Comparison of ENCODE assay signal across 27 mouse cellular contexts in genomic region chr6:135843755-135844154, GRCm38 (mm10).
A peak's percentile ranks its signal among the peaks of the same experiment; 100 is the strongest.
DNase-seq lines count a peak whose midpoint lies in the region; ATAC-seq and TF ChIP-seq lines count a peak whose summit lies in the region.
"Had no signal": no experiment of that assay in that cellular context is flagged by ENCODE, and none has a peak within 500 bp of the region (broad histone marks: within the 10 kb centered on the region; RNA-seq: fewer than 3 reads in every experiment).

No protein-coding gene starts in this region.

- WGBS in lung, embryonic 15.5 days, result 58% methylated on average over 3 of the region's 3 CpGs
- WGBS in lung, adult 2 months, result 70% methylated on average over 3 of the region's 3 CpGs

- no peaks in the 10 kb centered on the region for H3K36me3 ChIP-seq in lung, embryonic 15.5 days
- H3K36me3 ChIP-seq: embryonic facial prominence, embryonic 12.5 days; embryonic facial prominence, embryonic 15.5 days; G1E; heart, embryonic 10.5 days; hindbrain, embryonic 10.5 days; hindbrain, embryonic 13.5 days had no signal

- H3K4me3 ChIP-seq in layer of hippocampus, adult 2 months, result no peak overlapping the region
- no peak overlapping the region for H3K4me3 ChIP-seq in lung, embryonic 15.5 days
- no peak overlapping the region for H3K4me3 ChIP-seq in lung, adult 2 months (replicated peaks; ENCODE audit: extremely low read depth, low read depth, low read length)
- H3K4me3 ChIP-seq: embryonic facial prominence, embryonic 12.5 days; embryonic facial prominence, embryonic 15.5 days; heart, adult 2 months; heart, embryonic 10.5 days; hindbrain, embryonic 10.5 days; hindbrain, embryonic 13.5 days had no signal

- H3K27me3 ChIP-seq in lung, embryonic 15.5 days, result no peaks in the 10 kb centered on the region
- H3K27me3 ChIP-seq: embryonic facial prominence, embryonic 12.5 days; embryonic facial prominence, embryonic 15.5 days; hindbrain, embryonic 13.5 days; Patski had no signal

- TF ChIP-seq CTCF in layer of hippocampus, adult 2 months (conservative IDR thresholded peaks at IDR 0.05), result no peak
- no peak for TF ChIP-seq CTCF in lung, adult 2 months (IDR thresholded peaks at IDR 0.05; ENCODE audit: insufficient read depth, low read length)

- TF ChIP-seq POLR2A in lung, adult 2 months (IDR thresholded peaks at IDR 0.05; ENCODE audit: borderline replicate concordance, extremely low read depth, low read depth, low read length), result no peak

- ATAC-seq in lung, embryonic 15.5 days (ENCODE audit: borderline replicate concordance, extremely low read depth, low FRiP score, low TSS enrichment), result peak; percentile 27; the same call in 1 of the 2 replicates
- ATAC-seq: activated CD4-positive, CD25-positive, alpha-beta regulatory T cell, adult 4 months; forebrain, embryonic 14.5 days; forebrain, postnatal 0 days; hindbrain, embryonic 16.5 days; Patski had no signal

- H3K9me3 ChIP-seq in lung, embryonic 15.5 days, result no peaks in the 10 kb centered on the region
- H3K9me3 ChIP-seq: embryonic facial prominence, embryonic 12.5 days; embryonic facial prominence, embryonic 15.5 days; heart, embryonic 10.5 days; hindbrain, embryonic 10.5 days; hindbrain, embryonic 13.5 days had no signal

- no peak overlapping the region for H3K4me2 ChIP-seq in lung, embryonic 15.5 days
- H3K4me2 ChIP-seq: embryonic facial prominence, embryonic 12.5 days; embryonic facial prominence, embryonic 15.5 days; hindbrain, embryonic 13.5 days had no signal

- intact Hi-C loops in heart, postnatal 36 days (cut with DNase I), result no loop called here

- peak overlapping the region; percentile 48; the same call in 1 of the 2 replicates for H3K27ac ChIP-seq in layer of hippocampus, adult 2 months
- H3K27ac ChIP-seq in lung, embryonic 15.5 days, result peak overlapping the region; percentile 24; the same call in 1 of the 2 replicates
- H3K27ac ChIP-seq: embryonic facial prominence, embryonic 12.5 days; embryonic facial prominence, embryonic 15.5 days; heart, adult 2 months; heart, embryonic 10.5 days; hindbrain, embryonic 10.5 days; hindbrain, embryonic 13.5 days had no signal

- no peak for DNase-seq in layer of hippocampus, adult 2 months (ENCODE audit: low spot score in 2 of 2)
- no peak for DNase-seq in layer of hippocampus, adult 8-10 months (ENCODE audit: low spot score in 2 of 2)
- no peak for DNase-seq in lung, adult 2 months
- DNase-seq in ES-CJ7 (ENCODE audit: low read depth, low spot score), result peak; percentile 73
- peak; percentile 55 for DNase-seq in brain, adult 2 months (ENCODE audit: low read depth, low spot score)
- no peak for DNase-seq in frontal cortex, postnatal 36 days (ENCODE audit: low spot score in 2 of 2)
- no peak for DNase-seq in heart, postnatal 36 days
- DNase-seq: adrenal gland, adult 8-10 months; adrenal gland, postnatal 36 days; cerebellum, adult 11 months; cerebellum, adult 2 months; cerebellum, adult 9-11 months; cerebellum, postnatal 25 days; forebrain, postnatal 0 days; gastrocnemius, postnatal 25 days; heart, adult 2 months had no signal

- no peak overlapping the region for H3K9ac ChIP-seq in lung, embryonic 15.5 days
- H3K9ac ChIP-seq: embryonic facial prominence, embryonic 12.5 days; embryonic facial prominence, embryonic 15.5 days; forebrain, postnatal 0 days; hindbrain, embryonic 13.5 days had no signal

- H3K4me1 ChIP-seq in lung, embryonic 15.5 days, result no peaks in the 10 kb centered on the region
- no peaks in the 10 kb centered on the region for H3K4me1 ChIP-seq in lung, adult 2 months (ENCODE audit: control insufficient read depth, insufficient read depth, low read length)
- H3K4me1 ChIP-seq: embryonic facial prominence, embryonic 12.5 days; embryonic facial prominence, embryonic 15.5 days; heart, embryonic 10.5 days; hindbrain, embryonic 10.5 days; hindbrain, embryonic 13.5 days had no signal

Comparison
In these comparisons a context has a peak if more than half of its experiments do, and no peak if none do; other contexts are left out.
1. DNase-seq: peak in ES-CJ7 (single experiment) and brain, adult 2 months (single experiment); none in layer of hippocampus, adult 2 months (0 of 2), layer of hippocampus, adult 8-10 months (0 of 2), lung, adult 2 months (single experiment), frontal cortex, postnatal 36 days (0 of 2) and heart, postnatal 36 days (0 of 2).